Mouse (Mus musculus): ENCODE measurements around the gene Il1f8. TPM values are rescaled to one million over a fixed set of nuclear protein-coding genes. Genes with fewer than 3 reads are reported as not detected.

The Il1f8 gene
- polyA plus RNA-seq (2015; fragmentation: Nextera tagmentation; extraction: Ambion mirVana) = not detected in 2 replicates

GRCm38 (mm10) chr2:24152861-24153260 is at the start of gene Il1f8:
Gene Il1f8 (plus strand): TSS chr2:24153161.

GRCm38 (mm10) chr2:24186176-24186575 is 33.2 kb downstream of the Il1f8 start, which contains the start of gene Il1f9:
Gene Il1f9 (plus strand): TSS chr2:24186476.

Other genes with a start within 250 kb of the Il1f8 start
- gene Hnmt, start 103.8 kb upstream of the Il1f8 start, polyA plus RNA-seq (2015; fragmentation: Nextera tagmentation; extraction: Ambion mirVana) = 9.0 and 12.9 TPM in 2 replicates
- not detected in 2 replicates for gene Tbpl2, start 56.6 kb upstream of the Il1f8 start, polyA plus RNA-seq (2015; fragmentation: Nextera tagmentation; extraction: Ambion mirVana)
- 0.40 TPM in 1 of 2 replicates, not detected in the other for gene Il1f9, start 33.3 kb downstream of the Il1f8 start, polyA plus RNA-seq (2015; fragmentation: Nextera tagmentation; extraction: Ambion mirVana)
- not detected in 2 replicates for gene Il1f6, start 62.3 kb downstream of the Il1f8 start, polyA plus RNA-seq (2015; fragmentation: Nextera tagmentation; extraction: Ambion mirVana)
- gene Il1f5, start 123.8 kb downstream of the Il1f8 start, polyA plus RNA-seq (2015; fragmentation: Nextera tagmentation; extraction: Ambion mirVana) = 0.16 and 0.30 TPM in 2 replicates
- gene Il1f10, start 138.0 kb downstream of the Il1f8 start, polyA plus RNA-seq (2015; fragmentation: Nextera tagmentation; extraction: Ambion mirVana) = not detected in 2 replicates
- gene Il1rn, start 183.7 kb downstream of the Il1f8 start, polyA plus RNA-seq (2015; fragmentation: Nextera tagmentation; extraction: Ambion mirVana) = 17.7 and 17.9 TPM in 2 replicates
- 10.4 and 11.4 TPM in 2 replicates for gene Psd4, start 214.4 kb downstream of the Il1f8 start, polyA plus RNA-seq (2015; fragmentation: Nextera tagmentation; extraction: Ambion mirVana)